Mouse (Mus musculus): ENCODE measurements around the gene Disc1. TPM values are rescaled to one million over a fixed set of nuclear protein-coding genes. Genes with fewer than 3 reads are reported as not detected.

Gene Disc1
- total and polyA plus RNA-seq, 3 experiments, result 0.75 to 2.2 TPM; not detected in 1

GRCm38 (mm10) chr8:125126482-125126881 lies 72.5 kb downstream of the Disc1 start:
- Histone ChIP-seq H3K4me3 (ENCODE audit: control insufficient read depth in 1 of 2, insufficient read depth in 1 of 2, low read depth in 2 of 2, low read length in 2 of 2) (no peak overlapping the region), H3K4me1 (ENCODE audit: control insufficient read depth in 1 of 2, insufficient read depth in 2 of 2, low read length in 2 of 2) (peaks cover 3 to 33% of the 10 kb centered on the region in 2 experiments), H3K27ac (ENCODE audit: control insufficient read depth, low read depth, low read length) (no peak overlapping the region), H3K9me3 (replicated peaks; ENCODE audit: insufficient read depth, low read length) (no peaks in the 10 kb centered on the region), H3K79me2 (ENCODE audit: control insufficient read depth, insufficient read depth, low read length, poor library complexity) (no peaks in the 10 kb centered on the region; the same call in 1 of the 2 replicates), H3K27me3 (ENCODE audit: control insufficient read depth in 1 of 2, insufficient read depth in 2 of 2, low read length in 2 of 2) (no peaks in the 10 kb centered on the region), H3K9ac (ENCODE audit: control insufficient read depth, low read depth, low read length, poor library complexity, severe bottlenecking) (no peak overlapping the region), H3K36me3 (ENCODE audit: control insufficient read depth in 1 of 2, insufficient read depth in 2 of 2, low read length in 2 of 2) (peaks cover 0 to 28% of the 10 kb centered on the region in 2 experiments; a peak in 2 of 4 replicates)
- DNase-seq (ENCODE audit: low read depth, low spot score), result no peak
- TF ChIP-seq KAT2A (conservative IDR thresholded peaks at IDR 0.05; ENCODE audit: low read depth, low read length), result no peak
- TF ChIP-seq NRF1 (IDR thresholded peaks at IDR 0.05; ENCODE audit: insufficient read depth, low read depth, low read length, poor library complexity, severe bottlenecking), result no peak
- no peak for TF ChIP-seq POLR2A (IDR thresholded peaks at IDR 0.05; ENCODE audit: control insufficient read depth in 1 of 2, insufficient read depth in 1 of 2, low read depth in 1 of 2, low read length in 2 of 2, poor library complexity in 1 of 2)
- TF ChIP-seq EP300 (IDR thresholded peaks at IDR 0.05; ENCODE audit: low read depth in 1 of 2, low read length in 2 of 2), result no peak
- no peak for TF ChIP-seq MXI1 (IDR thresholded peaks at IDR 0.05; ENCODE audit: low read depth, low read length)
- no peak for TF ChIP-seq CTCF (IDR thresholded peaks at IDR 0.05 in 2 of 3, conservative IDR thresholded peaks at IDR 0.05 in 1 of 3; ENCODE audit: control insufficient read depth in 1 of 3, insufficient read depth in 1 of 3, low read depth in 2 of 3, low read length in 3 of 3, poor library complexity in 1 of 3, severe bottlenecking in 1 of 3)
- TF ChIP-seq ELF1 (IDR thresholded peaks at IDR 0.05; ENCODE audit: low read depth, low read length), result no peak
- no peak for TF ChIP-seq NELFE (IDR thresholded peaks at IDR 0.05; ENCODE audit: low read depth, low read length)
- TF ChIP-seq ZC3H11A (IDR thresholded peaks at IDR 0.05; ENCODE audit: low read depth, low read length), result no peak
- no peak for TF ChIP-seq ZMIZ1 (IDR thresholded peaks at IDR 0.05; ENCODE audit: low read depth, low read length)
- no peak for TF ChIP-seq MAX (IDR thresholded peaks at IDR 0.05; ENCODE audit: low read length)
- no peak for TF ChIP-seq TBP (IDR thresholded peaks at IDR 0.05; ENCODE audit: low read depth, low read length)
- no peak for TF ChIP-seq POLR2AphosphoS2 (IDR thresholded peaks at IDR 0.05; ENCODE audit: low read length)
- no peak for TF ChIP-seq TCF12 (IDR thresholded peaks at IDR 0.05; ENCODE audit: low read depth, low read length)
- TF ChIP-seq POLR2AphosphoS5 (IDR thresholded peaks at IDR 0.05; ENCODE audit: borderline replicate concordance, low read depth, low read length), result no peak
- no peak for TF ChIP-seq TAL1 (IDR thresholded peaks at IDR 0.05; ENCODE audit: low read length)
- TF ChIP-seq MAZ (IDR thresholded peaks at IDR 0.05; ENCODE audit: low read depth, low read length), result no peak

GRCm38 (mm10) chr8:125127621-125128020 lies 73.6 kb downstream of the Disc1 start:
- no peak for DNase-seq (ENCODE audit: low read depth, low spot score)
- H3K9me3 ChIP-seq (replicated peaks; ENCODE audit: insufficient read depth, low read length), result no peaks in the 10 kb centered on the region
- H3K79me2 ChIP-seq (ENCODE audit: control insufficient read depth, insufficient read depth, low read length, poor library complexity), result no peaks in the 10 kb centered on the region; the same call in 1 of the 2 replicates
- no peak overlapping the region for H3K27ac ChIP-seq (ENCODE audit: control insufficient read depth, low read depth, low read length)
- H3K4me3 ChIP-seq (ENCODE audit: control insufficient read depth in 1 of 2, insufficient read depth in 1 of 2, low read depth in 2 of 2, low read length in 2 of 2), result no peak overlapping the region
- peaks cover 8 to 43% of the 10 kb centered on the region in 2 experiments for H3K4me1 ChIP-seq (ENCODE audit: control insufficient read depth in 1 of 2, insufficient read depth in 2 of 2, low read length in 2 of 2)
- H3K36me3 ChIP-seq (ENCODE audit: control insufficient read depth in 1 of 2, insufficient read depth in 2 of 2, low read length in 2 of 2), result peaks cover 0 to 38% of the 10 kb centered on the region in 2 experiments; a peak in 2 of 4 replicates
- H3K27me3 ChIP-seq (ENCODE audit: control insufficient read depth in 1 of 2, insufficient read depth in 2 of 2, low read length in 2 of 2), result no peaks in the 10 kb centered on the region
- H3K9ac ChIP-seq (ENCODE audit: control insufficient read depth, low read depth, low read length, poor library complexity, severe bottlenecking), result no peak overlapping the region
- no peak for TF ChIP-seq POLR2AphosphoS5 (IDR thresholded peaks at IDR 0.05; ENCODE audit: borderline replicate concordance, low read depth, low read length)
- TF ChIP-seq KAT2A (conservative IDR thresholded peaks at IDR 0.05; ENCODE audit: low read depth, low read length), result no peak
- no peak for TF ChIP-seq JUND (IDR thresholded peaks at IDR 0.05; ENCODE audit: low read depth, low read length)
- no peak for TF ChIP-seq NRF1 (IDR thresholded peaks at IDR 0.05; ENCODE audit: insufficient read depth, low read depth, low read length, poor library complexity, severe bottlenecking)
